Comparison of ENCODE assay signal across 16 mouse cellular contexts in genomic region chrX:153976914-153977313, GRCm38 (mm10). TPM values are rescaled to one million over a fixed set of nuclear protein-coding genes. Genes with fewer than 3 reads are reported as not detected.
"Had no signal": no experiment of that assay in that cellular context is flagged by ENCODE, and none has a peak within 500 bp of the region (broad histone marks: within the 10 kb centered on the region; RNA-seq: fewer than 3 reads in every experiment).

No protein-coding gene starts in this region.

RNA-seq across cellular contexts. Expression of gene Samt1, which starts 35.5 kb away (rescaled TPM):
- total RNA-seq: layer of hippocampus, adult 18-20 months; layer of hippocampus, postnatal 36 days; left cerebral cortex, adult 8-10 months; left cerebral cortex, postnatal 25 days; monocyte, adult 5-6 weeks had no signal
- polyA plus RNA-seq: kidney, postnatal 0 days; limb, embryonic 11.5 days; limb, embryonic 15.5 days; liver, embryonic 12.5 days; liver, embryonic 16.5 days; lung, embryonic 14.5 days; neural tube, embryonic 13.5 days; spleen, adult 2 months; stomach, embryonic 15.5 days; thymus, adult 2 months; urinary bladder, adult 2 months had no signal

RNA-seq across cellular contexts. Expression of gene 4921511M17Rik, which starts 56.7 kb away (rescaled TPM):
- total RNA-seq: layer of hippocampus, adult 18-20 months; layer of hippocampus, postnatal 36 days; left cerebral cortex, adult 8-10 months; left cerebral cortex, postnatal 25 days; monocyte, adult 5-6 weeks had no signal
- polyA plus RNA-seq: kidney, postnatal 0 days; limb, embryonic 11.5 days; limb, embryonic 15.5 days; liver, embryonic 12.5 days; liver, embryonic 16.5 days; lung, embryonic 14.5 days; neural tube, embryonic 13.5 days; spleen, adult 2 months; stomach, embryonic 15.5 days; thymus, adult 2 months; urinary bladder, adult 2 months had no signal
